Mouse (Mus musculus) forebrain, embryonic 16.5 days (tissue): Measurements from ENCODE around the gene Gdpd3. TPM values are rescaled to one million over a fixed set of nuclear protein-coding genes. Genes with fewer than 3 reads are reported as not detected.

Source experiments
- ATAC-seq: fragments of 200-750 bp; cut with Nextera tagmentation; 2 replicates; pipeline ENCODE4 v1.8.0; 2017; ENCODE audit warnings: mild to moderate bottlenecking, moderate library complexity
- H3K27ac ChIP-seq: fragments of 300-500 bp; sonication (generic); 2 replicates; pipeline ENCODE4 v1.5.1; 2014; ENCODE audit warnings: low read length, control low read depth
- H3K27me3 ChIP-seq: fragments of 300-500 bp; sonication (generic); replicated peaks from 2 replicates; pipeline ENCODE4 v1.6.1; 2014; ENCODE audit warnings: low read length; ENCODE audit not compliant: control insufficient read depth, insufficient read depth
- H3K36me3 ChIP-seq: fragments of 300-500 bp; sonication (generic); 2 replicates; pipeline ENCODE4 v1.6.1; 2014; ENCODE audit not compliant: control insufficient read depth, insufficient read depth
- H3K4me1 ChIP-seq: fragments of 300-500 bp; sonication (generic); replicated peaks from 2 replicates; pipeline ENCODE4 v1.6.1; 2014; ENCODE audit warnings: low read length; ENCODE audit not compliant: control insufficient read depth, insufficient read depth
- H3K4me2 ChIP-seq: fragments of 300-500 bp; sonication (generic); 2 replicates; pipeline ENCODE4 v1.6.1; 2014; ENCODE audit warnings: mild to moderate bottlenecking, low read length, control low read depth
- H3K4me3 ChIP-seq: fragments of 300-500 bp; sonication (generic); replicated peaks from 2 replicates; pipeline ENCODE4 v1.5.1; 2014; ENCODE audit warnings: mild to moderate bottlenecking, low read length, control low read depth
- H3K9ac ChIP-seq: fragments of 300-500 bp; sonication (generic); replicated peaks from 2 replicates; pipeline ENCODE4 v1.6.1; 2014; ENCODE audit warnings: low read depth, low read length, control low read depth
- H3K9me3 ChIP-seq: fragments of 300-500 bp; sonication (generic); 2 replicates; pipeline ENCODE4 v1.6.1; 2016; ENCODE audit warnings: low read length; ENCODE audit not compliant: control insufficient read depth
- WGBS: fragments of 180-500 bp; shearing (Covaris S2); extraction: QIAGEN DNeasy Blood & Tissue Kit; methylation state at CpG from one replicate; pipeline ENCODE4 v1.1.7; 2014; 5-methylcytosine and 5-hydroxymethylcytosine counted together
- polyA plus RNA-seq: library from polyadenylated mRNA; unstranded; fragments of >200 nt; fragmentation: Nextera tagmentation; extraction: Ambion mirVana; gene quantifications from 2 replicates; pipeline ENCODE4 v1.2.1, GENCODE M21; 2015

The Gdpd3 gene
- polyA plus RNA-seq, 1 experiment from 2014 or later: 2.6 TPM

- H3K27ac ChIP-seq: no peak overlapping the region
- 69% methylated on average over 6 of the region's 6 CpGs for WGBS
- H3K36me3 ChIP-seq: no peaks in the 10 kb centered on the region
- H3K9me3 ChIP-seq: no peaks in the 10 kb centered on the region
- H3K4me3 ChIP-seq: no peak overlapping the region
- ATAC-seq: no peak
- H3K9ac ChIP-seq: no peak overlapping the region
- no peak overlapping the region for H3K4me2 ChIP-seq
- H3K4me1 ChIP-seq: peaks cover 17% of the 10 kb centered on the region
- H3K27me3 ChIP-seq: no peaks in the 10 kb centered on the region
Measured at GRCm38 (mm10) chr7:126806956-126807355, 40.8 kb downstream of the Gdpd3 start.

- Histone ChIP-seq H3K9me3 (no peaks in the 10 kb centered on the region), H3K9ac (no peak overlapping the region), H3K27me3 (no peaks in the 10 kb centered on the region), H3K4me2 (no peak overlapping the region), H3K27ac (no peak overlapping the region), H3K4me1 (peaks cover 17% of the 10 kb centered on the region), H3K36me3 (no peaks in the 10 kb centered on the region), H3K4me3 (no peak overlapping the region)
- ATAC-seq: no peak
- WGBS: 63% methylated on average over 4 of the region's 4 CpGs
Measured at GRCm38 (mm10) chr7:126807405-126807804, 41.3 kb downstream of the Gdpd3 start.

- Histone ChIP-seq H3K4me1 (peaks cover 17% of the 10 kb centered on the region), H3K27me3 (no peaks in the 10 kb centered on the region), H3K27ac (peak overlapping the region; percentile 74), H3K36me3 (no peaks in the 10 kb centered on the region), H3K9me3 (no peaks in the 10 kb centered on the region), H3K4me3 (peak overlapping the region; percentile 66), H3K4me2 (peak overlapping the region; percentile 87), H3K9ac (peak overlapping the region; percentile 76)
- WGBS: under 1% methylated on average over 43 of the region's 43 CpGs
- ATAC-seq: peak; percentile 98
Measured at GRCm38 (mm10) chr7:126808703-126809455, 42.7 kb downstream of the Gdpd3 start.

GRCm38 (mm10) chr7:126809723-126810369 lies 43.7 kb downstream of the Gdpd3 start:
- WGBS: 60% methylated on average over 5 of the region's 5 CpGs
- Histone ChIP-seq H3K9me3 (no peaks in the 10 kb centered on the region), H3K9ac (no peak overlapping the region), H3K36me3 (no peaks in the 10 kb centered on the region), H3K27me3 (no peaks in the 10 kb centered on the region), H3K27ac (no peak overlapping the region), H3K4me1 (peaks cover 17% of the 10 kb centered on the region), H3K4me2 (no peak overlapping the region), H3K4me3 (no peak overlapping the region)
- ATAC-seq: no peak

- WGBS: 62% methylated on average over 8 of the region's 8 CpGs
- Histone ChIP-seq H3K9ac (no peak overlapping the region), H3K4me3 (no peak overlapping the region), H3K36me3 (no peaks in the 10 kb centered on the region), H3K27ac (no peak overlapping the region), H3K4me1 (no peaks in the 10 kb centered on the region), H3K9me3 (no peaks in the 10 kb centered on the region), H3K27me3 (no peaks in the 10 kb centered on the region), H3K4me2 (no peak overlapping the region)
- ATAC-seq: no peak
Measured at GRCm38 (mm10) chr7:126815726-126816222, 49.6 kb downstream of the Gdpd3 start.

- WGBS: 81% methylated on average over 8 of the region's 8 CpGs
- Histone ChIP-seq H3K27ac (no peak overlapping the region), H3K27me3 (no peaks in the 10 kb centered on the region), H3K9ac (no peak overlapping the region), H3K4me3 (no peak overlapping the region), H3K4me1 (no peaks in the 10 kb centered on the region), H3K9me3 (no peaks in the 10 kb centered on the region), H3K4me2 (no peak overlapping the region), H3K36me3 (no peaks in the 10 kb centered on the region)
- ATAC-seq: no peak
Measured at GRCm38 (mm10) chr7:126816494-126816893, 50.4 kb downstream of the Gdpd3 start.

GRCm38 (mm10) chr7:126817595-126817994 lies 51.5 kb downstream of the Gdpd3 start:
- 88% methylated on average over 7 of the region's 7 CpGs for WGBS
- no peak overlapping the region for H3K9ac ChIP-seq
- H3K4me1 ChIP-seq: peaks cover 7% of the 10 kb centered on the region
- H3K27ac ChIP-seq: no peak overlapping the region
- H3K36me3 ChIP-seq: no peaks in the 10 kb centered on the region
- no peak overlapping the region for H3K4me2 ChIP-seq
- H3K9me3 ChIP-seq: no peaks in the 10 kb centered on the region
- H3K27me3 ChIP-seq: no peaks in the 10 kb centered on the region
- ATAC-seq: no peak
- no peak overlapping the region for H3K4me3 ChIP-seq

GRCm38 (mm10) chr7:126818818-126819217 lies 52.7 kb downstream of the Gdpd3 start:
- no peaks in the 10 kb centered on the region for H3K27me3 ChIP-seq
- H3K27ac ChIP-seq: no peak overlapping the region
- H3K4me1 ChIP-seq: peaks cover 11% of the 10 kb centered on the region
- no peaks in the 10 kb centered on the region for H3K36me3 ChIP-seq
- no peak overlapping the region for H3K4me3 ChIP-seq
- WGBS: 35% methylated on average over 1 of the region's 1 CpGs
- no peaks in the 10 kb centered on the region for H3K9me3 ChIP-seq
- H3K9ac ChIP-seq: no peak overlapping the region
- H3K4me2 ChIP-seq: no peak overlapping the region
- no peak for ATAC-seq

GRCm38 (mm10) chr7:126821835-126822511 lies 55.8 kb downstream of the Gdpd3 start:
- WGBS: 22% methylated on average over 7 of the region's 7 CpGs
- H3K27me3 ChIP-seq: no peaks in the 10 kb centered on the region
- H3K9me3 ChIP-seq: no peaks in the 10 kb centered on the region
- peaks cover 28% of the 10 kb centered on the region for H3K4me1 ChIP-seq
- H3K4me2 ChIP-seq: no peak overlapping the region; the same call in 1 of the 2 replicates
- H3K4me3 ChIP-seq: no peak overlapping the region
- no peak overlapping the region for H3K9ac ChIP-seq
- H3K36me3 ChIP-seq: no peaks in the 10 kb centered on the region
- H3K27ac ChIP-seq: no peak overlapping the region
- ATAC-seq: peak; percentile 26; the same call in 1 of the 2 replicates
